Mouse (Mus musculus) yolk sac, embryonic 10.5 days (tissue): ENCODE data around the gene Gskip.

Experiments
- DNase-seq: peaks from one replicate; pipeline ENCODE4 v3.0.0-alpha.2; 2017; ENCODE audit warnings: low spot score

The Gskip gene

GRCm38 (mm10) chr12:105683933-105684901 is at the start of gene Gskip:
TSS of gene Gskip (plus strand) at chr12:105684829.
- DNase-seq: peak; percentile 81

GRCm38 (mm10) chr12:105636551-105636950 is 48.1 kb upstream of the Gskip start:
- no peak for DNase-seq

- no peak for DNase-seq
Measured at GRCm38 (mm10) chr12:105637554-105637953, 47.1 kb upstream of the Gskip start.

- DNase-seq: no peak
Measured at GRCm38 (mm10) chr12:105642770-105643321, 41.8 kb upstream of the Gskip start.

- no peak for DNase-seq
Measured at GRCm38 (mm10) chr12:105655850-105656249, 28.8 kb upstream of the Gskip start.

GRCm38 (mm10) chr12:105676274-105676673 is 8.4 kb upstream of the Gskip start:
- DNase-seq: no peak

GRCm38 (mm10) chr12:105678211-105678610 is 6.4 kb upstream of the Gskip start:
- no peak for DNase-seq

- no peak for DNase-seq
Measured at GRCm38 (mm10) chr12:105678762-105679161, 5.9 kb upstream of the Gskip start.

GRCm38 (mm10) chr12:105685001-105685691 is 517 bp downstream of the Gskip start, which contains the start of gene Atg2b:
TSS of gene Atg2b (minus strand) at chr12:105685211.
- peak; percentile 96 for DNase-seq

- peak; percentile 59 for DNase-seq
Measured at GRCm38 (mm10) chr12:105686791-105687190, 2.2 kb downstream of the Gskip start.

- DNase-seq: peak; percentile 87
Measured at GRCm38 (mm10) chr12:105687416-105687815, 2.8 kb downstream of the Gskip start.

GRCm38 (mm10) chr12:105688546-105688945 is 3.9 kb downstream of the Gskip start:
- peak; percentile 33 for DNase-seq

GRCm38 (mm10) chr12:105689435-105689834 is 4.8 kb downstream of the Gskip start:
- no peak for DNase-seq

GRCm38 (mm10) chr12:105694021-105694420 is 9.4 kb downstream of the Gskip start:
- DNase-seq: no peak

GRCm38 (mm10) chr12:105695848-105696247 is 11.2 kb downstream of the Gskip start:
- no peak for DNase-seq

- DNase-seq: no peak
Measured at GRCm38 (mm10) chr12:105697104-105697780, 12.6 kb downstream of the Gskip start.

- DNase-seq: no peak
Measured at GRCm38 (mm10) chr12:105700433-105700832, 15.8 kb downstream of the Gskip start.

GRCm38 (mm10) chr12:105705799-105706487 is 21.3 kb downstream of the Gskip start, which contains the start of gene Ak7:
TSS of gene Ak7 (plus strand) at chr12:105705976.
- peak; percentile 94 for DNase-seq

GRCm38 (mm10) chr12:105718616-105719015 is 34.0 kb downstream of the Gskip start:
- DNase-seq: no peak

- DNase-seq: no peak
Measured at GRCm38 (mm10) chr12:105720196-105720595, 35.6 kb downstream of the Gskip start.

- no peak for DNase-seq
Measured at GRCm38 (mm10) chr12:105721452-105722132, 37.0 kb downstream of the Gskip start.
